Mouse (Mus musculus): ENCODE results near the gene Polr3h. TPM values are rescaled to one million over a fixed set of nuclear protein-coding genes. Genes with fewer than 3 reads are reported as not detected.
A peak's percentile ranks its signal among the peaks of the same experiment; 100 is the strongest.
"Not testable (repeated sequence)": the region's sequence is repeated elsewhere in the genome, so short reads cannot be mapped to it uniquely, and the experiment has no call there.

Gene Polr3h
- 51.8 and 63.9 TPM in 2 replicates for polyA plus RNA-seq (2015; fragmentation: Nextera tagmentation; extraction: Ambion mirVana)

DNA sequence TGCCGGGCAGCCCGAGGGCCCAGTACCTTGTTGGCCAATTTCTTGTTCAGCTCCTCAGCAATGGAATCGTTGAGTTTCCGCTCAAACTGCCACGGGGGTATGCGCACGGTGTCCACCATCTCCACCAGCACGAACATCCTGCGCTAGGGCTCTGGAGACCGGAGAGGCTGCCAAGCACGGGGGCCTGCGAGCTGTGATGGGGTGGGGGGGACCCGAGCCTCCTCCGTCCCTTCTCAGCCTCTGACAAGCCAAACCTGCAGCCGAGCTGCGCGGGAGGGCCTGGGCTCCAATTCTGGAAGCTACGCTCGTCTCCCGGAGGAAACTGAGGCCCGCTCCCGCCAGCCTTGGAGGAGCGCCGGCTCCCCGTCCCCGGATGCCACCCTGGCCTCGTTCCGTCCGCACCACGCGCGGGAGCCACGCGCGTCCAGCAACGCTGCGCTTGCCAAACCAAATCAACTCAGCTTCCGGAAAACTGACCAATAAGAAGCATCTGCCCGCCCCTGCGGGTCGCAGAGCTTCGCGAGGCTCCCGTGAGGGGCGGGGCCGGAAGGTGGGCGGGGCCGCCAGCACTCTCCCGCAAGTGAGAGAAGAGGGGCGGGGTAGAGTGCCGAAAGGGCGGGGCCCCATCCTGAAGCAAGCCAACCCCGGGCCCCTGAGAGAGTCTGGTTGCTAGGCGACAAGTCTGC lies at the start of gene Polr3h:
Gene Polr3h (minus strand): TSS at position 481 of the 686 bp plus-strand sequence.
- Histone ChIP-seq H3K9me3 (no peaks in the 10 kb centered on the region), H3K9ac (peak within 1 kb of the TSS; percentile 83), H3K36me3 (peaks cover 15% of the 10 kb centered on the region; the same call in 1 of the 2 replicates), H3K4me2 (peak within 1 kb of the TSS; percentile 94), H3K4me1 (peaks cover 19% of the 10 kb centered on the region), H3K4me3 (peak within 1 kb of the TSS; percentile 79), H3K27me3 (no peaks in the 10 kb centered on the region), H3K27ac (peak within 1 kb of the TSS; percentile 71)
- peak; percentile 92 for ATAC-seq (ENCODE audit: insufficient number of reproducible peaks, insufficient read depth, low FRiP score, low TSS enrichment, low read depth)
- WGBS = under 1% methylated on average over 54 of the region's 54 CpGs

DNA sequence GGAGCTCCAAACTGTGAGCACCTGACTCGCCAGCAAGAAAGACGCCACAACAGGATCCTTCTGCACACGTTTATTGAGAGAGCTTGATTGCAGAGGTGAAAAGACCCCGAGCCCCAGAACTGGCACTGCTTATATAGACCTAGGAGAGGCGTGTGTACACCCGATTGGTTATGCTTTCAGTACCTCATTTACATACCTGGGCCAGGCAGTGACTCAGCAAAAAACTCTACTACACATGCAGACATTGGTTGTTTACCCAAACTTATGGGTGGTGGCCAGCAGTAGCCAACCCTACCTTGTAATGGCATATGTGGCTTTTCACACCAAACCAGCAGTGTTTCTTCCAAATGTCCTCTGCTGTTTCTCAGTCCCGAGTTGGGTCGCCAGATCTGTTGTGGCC lies 49.1 kb upstream of the Polr3h start:
- WGBS = 91% methylated on average over 8 of the region's 8 CpGs
- not testable (repeated sequence) for H3K4me3 ChIP-seq, H3K4me1 ChIP-seq

GRCm38 (mm10) chr15:81970498-81970897 lies 44.5 kb upstream of the Polr3h start:
- not testable (repeated sequence) for H3K9me3 ChIP-seq
- 90% methylated on average over 4 of the region's 4 CpGs for WGBS

More for the DNA sequence above, 49.1 kb upstream of the Polr3h start:
- not testable (repeated sequence) for H3K27me3 ChIP-seq; H3K9ac ChIP-seq; H3K9me3 ChIP-seq; ATAC-seq (ENCODE audit: insufficient number of reproducible peaks, insufficient read depth, low FRiP score, low TSS enrichment, low read depth); H3K27ac ChIP-seq; H3K36me3 ChIP-seq; H3K4me2 ChIP-seq

GRCm38 (mm10) chr15:81969635-81970034 lies 43.6 kb upstream of the Polr3h start:
- H3K4me1 ChIP-seq; H3K36me3 ChIP-seq; H3K27me3 ChIP-seq; H3K9me3 ChIP-seq; H3K4me2 ChIP-seq; H3K27ac ChIP-seq; H3K4me3 ChIP-seq; ATAC-seq (ENCODE audit: insufficient number of reproducible peaks, insufficient read depth, low FRiP score, low TSS enrichment, low read depth); H3K9ac ChIP-seq: not testable (repeated sequence)
- WGBS = 73% methylated on average over 6 of the region's 6 CpGs

More at GRCm38 (mm10) chr15:81970498-81970897, 44.5 kb upstream of the Polr3h start:
- H3K4me3 ChIP-seq; H3K4me2 ChIP-seq; H3K27me3 ChIP-seq; H3K9ac ChIP-seq; H3K27ac ChIP-seq; H3K4me1 ChIP-seq; H3K36me3 ChIP-seq; ATAC-seq (ENCODE audit: insufficient number of reproducible peaks, insufficient read depth, low FRiP score, low TSS enrichment, low read depth): not testable (repeated sequence)

DNA sequence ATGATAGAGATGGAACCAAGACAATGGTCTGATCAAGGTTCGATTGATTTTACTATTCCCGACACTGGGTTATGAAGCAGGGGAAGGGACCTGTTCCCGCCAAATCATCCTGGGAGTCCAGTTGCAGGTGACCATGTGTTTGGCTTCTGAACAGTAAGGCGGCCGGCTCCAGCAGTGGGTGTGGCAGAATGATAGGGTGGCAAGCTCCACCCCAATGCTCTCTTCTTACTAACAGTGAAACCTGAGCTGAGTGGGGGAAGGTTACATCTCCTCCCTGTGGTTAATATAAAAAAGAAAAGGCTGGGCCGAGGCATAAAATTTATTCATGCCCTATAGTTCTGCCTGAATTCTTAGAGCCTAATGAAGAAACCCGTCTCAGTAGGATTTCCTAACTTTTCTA lies 43.1 kb upstream of the Polr3h start:
- ATAC-seq (ENCODE audit: insufficient number of reproducible peaks, insufficient read depth, low FRiP score, low TSS enrichment, low read depth) = no peak
- Histone ChIP-seq H3K27ac (no peak overlapping the region), H3K9me3 (peaks cover 5% of the 10 kb centered on the region), H3K36me3 (no peaks in the 10 kb centered on the region), H3K27me3 (no peaks in the 10 kb centered on the region), H3K4me1 (peaks cover 6% of the 10 kb centered on the region; the same call in 1 of the 2 replicates), H3K4me2 (no peak overlapping the region), H3K9ac (no peak overlapping the region), H3K4me3 (no peak overlapping the region)
- whole genome bisulfite sequencing = 50% methylated on average over 7 of the region's 7 CpGs

- Histone ChIP-seq H3K4me2 (no peak overlapping the region), H3K9me3 (peaks cover 5% of the 10 kb centered on the region), H3K4me1 (peaks cover 6% of the 10 kb centered on the region; the same call in 1 of the 2 replicates), H3K27ac (peak overlapping the region; percentile 4; the same call in 1 of the 2 replicates), H3K36me3 (no peaks in the 10 kb centered on the region), H3K4me3 (no peak overlapping the region), H3K27me3 (no peaks in the 10 kb centered on the region), H3K9ac (no peak overlapping the region)
- 48% methylated on average over 2 of the region's 2 CpGs for WGBS
- ATAC-seq (ENCODE audit: insufficient number of reproducible peaks, insufficient read depth, low FRiP score, low TSS enrichment, low read depth) = no peak
These were observed 42.4 kb upstream of the Polr3h start for GRCm38 (mm10) chr15:81968447-81968846.

GRCm38 (mm10) chr15:81967821-81968220 lies 41.8 kb upstream of the Polr3h start:
- H3K4me1 ChIP-seq = peaks cover 6% of the 10 kb centered on the region; the same call in 1 of the 2 replicates
- no peaks in the 10 kb centered on the region for H3K27me3 ChIP-seq
- no peak overlapping the region for H3K4me2 ChIP-seq
- ATAC-seq (ENCODE audit: insufficient number of reproducible peaks, insufficient read depth, low FRiP score, low TSS enrichment, low read depth) = no peak
- WGBS = 89% methylated on average over 5 of the region's 5 CpGs
- H3K27ac ChIP-seq = no peak overlapping the region
- H3K9me3 ChIP-seq = peaks cover 5% of the 10 kb centered on the region; the same call in 1 of the 2 replicates
- H3K9ac ChIP-seq = no peak overlapping the region
- H3K4me3 ChIP-seq = no peak overlapping the region
- H3K36me3 ChIP-seq = no peaks in the 10 kb centered on the region

GRCm38 (mm10) chr15:81966062-81966829 lies 40.2 kb upstream of the Polr3h start:
- H3K27me3 ChIP-seq = no peaks in the 10 kb centered on the region
- WGBS = 82% methylated on average over 13 of the region's 14 CpGs

GRCm38 (mm10) chr15:81964980-81965545 lies 39.0 kb upstream of the Polr3h start:
- 52% methylated on average over 4 of the region's 4 CpGs for WGBS
- Histone ChIP-seq H3K27ac (no peak overlapping the region), H3K4me1 (peaks cover 6% of the 10 kb centered on the region; the same call in 1 of the 2 replicates), H3K27me3 (no peaks in the 10 kb centered on the region), H3K36me3 (no peaks in the 10 kb centered on the region), H3K9ac (no peak overlapping the region), H3K9me3 (no peaks in the 10 kb centered on the region), H3K4me3 (no peak overlapping the region), H3K4me2 (no peak overlapping the region)
- ATAC-seq (ENCODE audit: insufficient number of reproducible peaks, insufficient read depth, low FRiP score, low TSS enrichment, low read depth) = no peak

More at GRCm38 (mm10) chr15:81966062-81966829, 40.2 kb upstream of the Polr3h start:
- Histone ChIP-seq H3K9ac (no peak overlapping the region), H3K9me3 (no peaks in the 10 kb centered on the region), H3K27ac (no peak overlapping the region), H3K4me3 (no peak overlapping the region), H3K36me3 (no peaks in the 10 kb centered on the region), H3K4me1 (peaks cover 6% of the 10 kb centered on the region; the same call in 1 of the 2 replicates), H3K4me2 (no peak overlapping the region)
- no peak for ATAC-seq (ENCODE audit: insufficient number of reproducible peaks, insufficient read depth, low FRiP score, low TSS enrichment, low read depth)

DNA sequence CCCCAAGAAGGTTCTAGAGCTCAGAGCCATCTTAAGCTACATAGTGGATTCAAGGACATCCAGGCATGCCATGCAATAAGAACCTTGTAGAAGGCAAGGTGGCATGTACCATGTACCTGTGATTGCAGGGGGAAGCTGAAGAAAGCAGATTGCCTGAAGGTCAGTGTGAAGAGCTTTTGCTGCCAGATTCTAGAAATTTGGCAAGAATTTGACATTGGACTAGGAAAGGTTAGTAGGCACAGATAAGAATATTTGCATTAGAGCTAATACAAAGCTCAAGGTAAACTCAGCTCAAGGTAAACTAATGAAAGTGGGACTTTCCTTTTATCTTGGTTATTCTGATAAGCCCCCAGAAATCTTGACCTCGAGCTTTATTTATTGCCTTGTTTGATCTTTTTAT lies 38.2 kb upstream of the Polr3h start:
- Histone ChIP-seq H3K9ac (no peak overlapping the region), H3K4me3 (no peak overlapping the region), H3K9me3 (no peaks in the 10 kb centered on the region), H3K36me3 (no peaks in the 10 kb centered on the region), H3K4me1 (peaks cover 9% of the 10 kb centered on the region), H3K27ac (no peak overlapping the region), H3K27me3 (no peaks in the 10 kb centered on the region), H3K4me2 (no peak overlapping the region)
- 67% methylated on average over 1 of the region's 1 CpGs for WGBS
- ATAC-seq (ENCODE audit: insufficient number of reproducible peaks, insufficient read depth, low FRiP score, low TSS enrichment, low read depth) = no peak

DNA sequence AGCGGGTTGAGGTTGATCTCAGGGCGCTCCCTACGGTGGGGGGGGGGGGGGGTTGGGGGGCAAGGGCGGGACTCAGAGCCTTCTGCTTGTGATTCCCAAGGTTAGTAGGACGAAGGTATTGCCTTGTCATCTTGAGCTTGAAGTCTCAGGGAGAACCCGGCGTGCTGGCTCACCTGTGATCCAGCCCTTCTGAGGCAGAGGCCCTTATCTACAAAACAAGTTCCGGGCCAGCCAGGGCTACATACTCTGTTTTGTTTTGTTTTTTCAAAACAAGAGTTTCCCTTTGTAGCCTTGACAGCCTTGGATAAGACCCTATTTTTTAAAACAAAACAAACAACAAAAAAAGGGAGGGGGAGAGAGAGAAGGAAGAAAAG lies 35.0 kb upstream of the Polr3h start:
- H3K27me3 ChIP-seq = no peaks in the 10 kb centered on the region
- no peaks in the 10 kb centered on the region for H3K9me3 ChIP-seq
- H3K9ac ChIP-seq = 0 out of 2 replicates have a peak overlapping the region, but pooled peaks have one; percentile 36
- WGBS = 3% methylated on average over 7 of the region's 8 CpGs
- ATAC-seq (ENCODE audit: insufficient number of reproducible peaks, insufficient read depth, low FRiP score, low TSS enrichment, low read depth) = no peak
- no peak overlapping the region for H3K27ac ChIP-seq
- H3K4me3 ChIP-seq = peak overlapping the region; percentile 62
- H3K36me3 ChIP-seq = 0 out of 2 replicates have a peak, but pooled peaks cover 2% of the 10 kb centered on the region
- H3K4me1 ChIP-seq = peaks cover 5% of the 10 kb centered on the region
- H3K4me2 ChIP-seq = peak overlapping the region; percentile 96
